Mouse (Mus musculus): ENCODE measurements at regions not wholly inside any gene's neighbourhood (a gene's known extent, or its start where the extent isn't known, plus 50 kb on each side); places are given as distances from the start of the nearest gene placed in this dataset.

DNA sequence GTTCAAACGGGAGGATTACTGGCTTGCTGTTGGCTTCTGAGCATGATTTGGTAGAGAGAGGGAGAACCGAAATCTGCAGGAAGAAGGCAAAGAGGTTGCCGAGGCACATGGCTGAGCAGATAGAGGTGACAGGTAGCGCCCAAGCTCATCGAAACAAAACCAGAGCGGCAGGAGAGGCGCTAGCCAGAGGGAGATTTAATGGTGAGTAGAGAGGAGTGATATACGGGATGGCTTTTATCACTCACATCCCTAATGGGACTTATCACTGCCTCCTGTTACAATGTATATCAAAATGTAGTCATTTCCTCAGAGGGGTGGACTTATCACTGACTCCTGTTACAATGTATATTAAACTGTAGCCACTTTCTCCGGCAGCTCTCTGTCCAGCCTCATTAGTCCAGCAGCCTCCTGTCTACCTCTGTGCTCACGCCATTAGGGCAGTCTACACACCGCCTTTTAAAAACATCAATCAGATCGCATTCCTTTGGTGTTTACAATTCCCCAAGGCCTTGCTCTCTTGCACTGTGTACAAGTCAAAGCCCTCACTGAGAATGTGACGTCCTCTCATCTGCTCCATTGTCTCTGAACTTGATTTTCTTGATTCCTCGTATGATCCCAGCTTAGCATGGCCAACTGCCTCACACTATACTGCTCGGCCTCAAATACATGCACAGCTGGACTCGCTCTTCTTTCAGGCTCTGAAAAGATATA is 59.0 kb upstream of the Ppm1h start:
- no peak for ATAC-seq (replicated peaks; ENCODE audit: low FRiP score, poor library complexity, severe bottlenecking)

Data from erythroid progenitor cell, adult 5-6 weeks (primary cell).